Mouse (Mus musculus): ENCODE results near the gene Rita1. TPM values are rescaled to one million over a fixed set of nuclear protein-coding genes. Genes with fewer than 3 reads are reported as not detected.
A peak's percentile ranks its signal among the peaks of the same experiment; 100 is the strongest.

Gene Rita1
- total and polyA plus RNA-seq, 3 experiments = 8.4 to 42.4 (median 9.5) TPM

DNA sequence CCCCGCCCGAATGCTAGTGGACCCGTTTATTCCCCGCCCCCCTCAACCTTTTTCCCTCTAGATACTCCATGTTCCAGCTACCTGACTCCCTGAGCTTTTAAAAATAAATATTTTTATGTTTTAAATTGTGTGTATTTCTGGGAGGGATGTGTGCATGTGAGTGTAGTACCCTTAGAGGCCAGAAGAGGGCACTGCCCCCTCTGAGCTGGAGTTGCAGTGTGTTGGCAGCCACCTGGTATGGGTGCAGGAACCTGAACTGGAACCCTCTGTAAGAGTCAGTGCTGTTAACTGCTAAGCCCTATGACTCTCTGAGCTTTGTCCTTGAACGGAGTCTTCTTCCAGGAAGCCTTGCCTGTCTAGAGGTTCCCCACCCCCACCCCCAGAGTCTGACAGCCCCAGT, 19.5 kb upstream of the Rita1 start:
- Histone ChIP-seq H3K27me3 (ENCODE audit: insufficient read depth, low read length) (peaks cover 34% of the 10 kb centered on the region), H3K4me1 (ENCODE audit: insufficient read depth, low read depth, low read length) (peaks cover 32% of the 10 kb centered on the region), H3K9me3 (replicated peaks) (peaks cover 12% of the 10 kb centered on the region), H3K36me3 (replicated peaks) (peaks cover 30% of the 10 kb centered on the region), H3K4me3 (ENCODE audit: low read depth, low read length) (no peak overlapping the region)
- DNase-seq (ENCODE audit: low spot score) (no peak), ATAC-seq (ENCODE audit: extremely low read depth, insufficient number of reproducible peaks, low FRiP score, poor library complexity, severe bottlenecking) (no peak)
- TF ChIP-seq CTCF (IDR thresholded peaks at IDR 0.05; ENCODE audit: low read depth, low read length) (0 out of 2 replicates have a peak, but pooled peaks have one; percentile 20), GATA2 (IDR thresholded peaks at IDR 0.05; ENCODE audit: borderline replicate concordance, low read depth, low read length) (no peak)

- Histone ChIP-seq H3K36me3 (replicated peaks) (peaks cover 37% of the 10 kb centered on the region), H3K9me3 (replicated peaks) (peaks cover 12% of the 10 kb centered on the region), H3K27me3 (ENCODE audit: insufficient read depth, low read length) (peaks cover 31% of the 10 kb centered on the region), H3K4me3 (ENCODE audit: low read depth, low read length) (no peak overlapping the region), H3K4me1 (ENCODE audit: insufficient read depth, low read depth, low read length) (peaks cover 36% of the 10 kb centered on the region)
- DNase-seq (ENCODE audit: low spot score) = no peak
- TF ChIP-seq GATA1 (IDR thresholded peaks at IDR 0.05; ENCODE audit: borderline replicate concordance, low read length) = no peak
- TF ChIP-seq TAL1 (conservative IDR thresholded peaks at IDR 0.05; ENCODE audit: low read depth, low read length) = no peak
- ATAC-seq (ENCODE audit: extremely low read depth, insufficient number of reproducible peaks, low FRiP score, poor library complexity, severe bottlenecking) = no peak
Measured at GRCm38 (mm10) chr5:120631128-120631527, 18.7 kb upstream of the Rita1 start.

DNA sequence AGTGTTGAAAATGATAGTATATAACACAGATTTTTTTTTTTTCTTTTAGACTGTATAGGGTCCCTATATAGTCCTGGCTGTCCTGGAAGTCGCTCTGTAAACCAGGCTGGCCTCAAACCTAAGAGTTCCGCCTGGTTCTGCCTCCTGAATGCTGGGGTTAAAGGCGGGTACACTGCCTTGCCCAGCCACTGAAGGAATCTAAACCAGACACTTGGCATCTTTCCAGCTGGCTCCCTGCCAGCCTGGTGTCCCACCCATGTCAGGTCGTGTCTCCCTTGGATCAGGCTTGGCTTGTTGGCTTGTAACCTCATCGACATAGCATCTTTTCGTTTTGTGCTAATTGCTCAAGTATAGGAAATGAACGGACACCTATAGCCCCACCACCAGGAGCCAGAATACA, 16.2 kb upstream of the Rita1 start:
- Histone ChIP-seq H3K36me3 (replicated peaks) (peaks cover 62% of the 10 kb centered on the region), H3K4me3 (ENCODE audit: low read depth, low read length) (no peak overlapping the region), H3K9me3 (replicated peaks) (peaks cover 10% of the 10 kb centered on the region), H3K27me3 (ENCODE audit: insufficient read depth, low read length) (peaks cover 11% of the 10 kb centered on the region; the same call in 1 of the 2 replicates), H3K4me1 (ENCODE audit: insufficient read depth, low read depth, low read length) (peaks cover 37% of the 10 kb centered on the region)
- no peak for ATAC-seq (ENCODE audit: extremely low read depth, insufficient number of reproducible peaks, low FRiP score, poor library complexity, severe bottlenecking)
- TF ChIP-seq GATA1 (IDR thresholded peaks at IDR 0.05; ENCODE audit: borderline replicate concordance, low read length) = no peak
- no peak for DNase-seq (ENCODE audit: low spot score)

DNA sequence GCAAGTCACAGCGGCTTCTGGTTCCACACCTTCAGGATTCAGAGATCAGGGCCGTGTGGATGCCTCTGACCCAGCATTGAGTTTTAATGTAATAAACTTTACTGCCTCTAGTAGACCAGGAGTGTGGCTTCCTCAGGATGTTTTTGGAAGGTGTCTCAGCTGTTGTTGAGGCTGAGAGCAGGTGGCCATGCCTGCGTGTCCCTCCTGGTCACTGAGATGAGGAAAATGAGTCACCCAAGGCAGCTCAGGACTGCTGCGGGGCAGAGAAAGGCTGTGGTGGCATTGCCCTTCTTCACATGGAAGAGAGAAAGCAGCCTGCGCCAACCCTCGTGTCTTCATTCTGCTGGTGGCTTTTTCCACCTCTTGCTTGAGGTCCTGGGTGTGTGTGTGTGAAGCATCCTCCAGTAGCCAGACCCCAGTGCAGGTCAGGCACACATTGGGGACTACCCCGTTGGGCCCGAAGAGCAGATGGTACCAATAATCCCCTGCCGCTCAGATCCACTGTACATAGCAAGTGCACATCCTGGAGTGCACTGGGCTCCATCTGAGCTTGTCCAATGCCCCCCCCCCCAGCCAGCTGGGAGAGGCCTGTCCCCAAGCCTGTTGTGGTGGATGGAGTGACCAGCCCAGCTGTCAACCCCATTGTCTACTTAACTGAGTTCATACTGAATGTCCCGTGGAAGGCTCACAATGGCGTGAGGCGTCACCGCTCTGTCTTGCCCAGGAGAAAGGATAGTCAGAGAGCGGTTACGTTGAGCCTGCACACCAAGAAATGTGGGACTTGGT, 15.3 kb upstream of the Rita1 start:
- Histone ChIP-seq H3K36me3 (replicated peaks) (peaks cover 72% of the 10 kb centered on the region), H3K4me1 (ENCODE audit: insufficient read depth, low read depth, low read length) (peaks cover 37% of the 10 kb centered on the region), H3K4me3 (ENCODE audit: low read depth, low read length) (0 out of 2 replicates have a peak overlapping the region, but pooled peaks have one; percentile 7), H3K27me3 (ENCODE audit: insufficient read depth, low read length) (peaks cover 7% of the 10 kb centered on the region; the same call in 1 of the 2 replicates), H3K9me3 (replicated peaks) (peaks cover 10% of the 10 kb centered on the region)
- ATAC-seq (ENCODE audit: extremely low read depth, insufficient number of reproducible peaks, low FRiP score, poor library complexity, severe bottlenecking) = no peak
- TF ChIP-seq GATA2 (IDR thresholded peaks at IDR 0.05; ENCODE audit: borderline replicate concordance, low read depth, low read length) (no peak), TAL1 (conservative IDR thresholded peaks at IDR 0.05; ENCODE audit: low read depth, low read length) (no peak), GATA1 (IDR thresholded peaks at IDR 0.05; ENCODE audit: borderline replicate concordance, low read length) (no peak), CTCF (IDR thresholded peaks at IDR 0.05; ENCODE audit: low read depth, low read length) (no peak)
- no peak for DNase-seq (ENCODE audit: low spot score)

DNA sequence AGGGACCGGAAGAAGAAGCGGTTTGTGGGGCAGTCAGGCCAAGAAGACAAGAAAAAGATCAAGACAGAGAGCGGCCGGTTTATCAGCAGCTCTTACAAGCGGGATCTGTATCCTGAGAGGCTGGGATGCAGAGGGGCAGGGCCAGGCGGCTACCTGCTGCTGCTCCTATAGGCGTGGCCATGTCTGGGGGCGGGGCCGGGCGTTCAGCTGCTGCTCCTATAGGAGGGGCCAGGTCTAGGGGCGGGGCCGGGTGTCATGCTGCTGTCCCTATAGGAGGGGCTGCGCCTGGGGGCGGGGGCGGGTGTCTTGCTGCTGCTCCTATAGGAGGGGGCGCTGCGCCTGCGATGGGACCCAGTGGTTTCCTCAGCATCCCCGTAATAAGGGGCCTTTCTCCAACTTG, 14.0 kb upstream of the Rita1 start:
- no peaks in the 10 kb centered on the region; the same call in 1 of the 2 replicates for H3K9me3 ChIP-seq (replicated peaks)
- peaks cover 47% of the 10 kb centered on the region for H3K4me1 ChIP-seq (ENCODE audit: insufficient read depth, low read depth, low read length)
- TF ChIP-seq GATA2 (IDR thresholded peaks at IDR 0.05; ENCODE audit: borderline replicate concordance, low read depth, low read length) = no peak
- no peak for TF ChIP-seq CTCF (IDR thresholded peaks at IDR 0.05; ENCODE audit: low read depth, low read length)
- no peak for TF ChIP-seq GATA1 (IDR thresholded peaks at IDR 0.05; ENCODE audit: borderline replicate concordance, low read length)
- no peak for TF ChIP-seq TAL1 (conservative IDR thresholded peaks at IDR 0.05; ENCODE audit: low read depth, low read length)
- no peak for TF ChIP-seq POLR2AphosphoS5 (IDR thresholded peaks at IDR 0.05; ENCODE audit: insufficient replicate concordance, low read depth, low read length)
- H3K27me3 ChIP-seq (ENCODE audit: insufficient read depth, low read length) = peaks cover 2% of the 10 kb centered on the region; the same call in 1 of the 2 replicates
- H3K36me3 ChIP-seq (replicated peaks) = peaks cover 85% of the 10 kb centered on the region
- H3K4me3 ChIP-seq (ENCODE audit: low read depth, low read length) = no peak overlapping the region
- 0 out of 2 replicates have a peak, but pooled peaks have one; percentile 48 for ATAC-seq (ENCODE audit: extremely low read depth, insufficient number of reproducible peaks, low FRiP score, poor library complexity, severe bottlenecking)
- no peak for DNase-seq (ENCODE audit: low spot score)

- H3K9me3 ChIP-seq (replicated peaks) = no peaks in the 10 kb centered on the region
- H3K4me3 ChIP-seq (ENCODE audit: low read depth, low read length) = no peak overlapping the region
- H3K27me3 ChIP-seq (ENCODE audit: insufficient read depth, low read length) = no peaks in the 10 kb centered on the region
- ATAC-seq (ENCODE audit: extremely low read depth, insufficient number of reproducible peaks, low FRiP score, poor library complexity, severe bottlenecking) = no peak
- H3K4me1 ChIP-seq (ENCODE audit: insufficient read depth, low read depth, low read length) = peaks cover 65% of the 10 kb centered on the region
- peaks cover 97% of the 10 kb centered on the region for H3K36me3 ChIP-seq (replicated peaks)
- DNase-seq (ENCODE audit: low spot score) = no peak
- no peak for TF ChIP-seq CTCF (IDR thresholded peaks at IDR 0.05; ENCODE audit: low read depth, low read length)
- TF ChIP-seq GATA2 (IDR thresholded peaks at IDR 0.05; ENCODE audit: borderline replicate concordance, low read depth, low read length) = no peak
- TF ChIP-seq TAL1 (conservative IDR thresholded peaks at IDR 0.05; ENCODE audit: low read depth, low read length) = no peak
- no peak for TF ChIP-seq GATA1 (IDR thresholded peaks at IDR 0.05; ENCODE audit: borderline replicate concordance, low read length)
- TF ChIP-seq POLR2AphosphoS5 (IDR thresholded peaks at IDR 0.05; ENCODE audit: insufficient replicate concordance, low read depth, low read length) = no peak
Measured at GRCm38 (mm10) chr5:120624427-120624826, 12.0 kb upstream of the Rita1 start.

Data from G1E (cell line).